ENCODE assay signal across 34 mouse cellular contexts in the genomic region with DNA sequence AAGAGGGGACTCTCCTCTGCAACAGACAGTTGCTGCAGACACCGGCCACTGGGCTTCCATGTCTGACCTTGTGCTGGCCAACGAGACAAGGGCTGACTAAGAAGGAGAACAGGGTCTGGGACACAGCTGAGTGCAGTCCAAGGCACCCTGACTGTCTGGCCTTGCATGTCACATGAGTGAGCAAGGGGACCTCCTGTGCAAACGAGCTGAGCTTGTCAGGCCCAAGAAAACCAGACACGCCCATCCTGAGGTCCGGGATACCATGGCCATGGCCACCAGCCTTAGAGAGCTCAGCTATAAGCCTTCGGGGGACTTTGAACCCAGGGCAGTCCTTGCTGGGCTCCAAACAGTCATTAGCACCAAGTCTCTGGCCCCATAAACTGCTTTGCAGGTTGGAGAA. TPM values are rescaled to one million over a fixed set of nuclear protein-coding genes. Genes with fewer than 3 reads are reported as not detected.
DNase-seq lines count a peak whose midpoint lies in the region; ATAC-seq and TF ChIP-seq lines count a peak whose summit lies in the region.
"Had no signal": no experiment of that assay in that cellular context is flagged by ENCODE, and none has a peak within 500 bp of the region (broad histone marks: within the 10 kb centered on the region; RNA-seq: fewer than 3 reads in every experiment).

No protein-coding gene starts in this region.

- H3K9ac ChIP-seq in intestine, embryonic 15.5 days, result no peak overlapping the region
- no peak overlapping the region for H3K9ac ChIP-seq in forebrain, embryonic 16.5 days (replicated peaks; ENCODE audit: low read depth, low read length)
- no peak overlapping the region for H3K9ac ChIP-seq in hindbrain, embryonic 14.5 days
- H3K9ac ChIP-seq: embryonic facial prominence, embryonic 12.5 days; forebrain, postnatal 0 days; heart, embryonic 12.5 days; hindbrain, embryonic 15.5 days; liver, embryonic 14.5 days had no signal

- H3K4me1 ChIP-seq in testis, adult 2 months (ENCODE audit: control insufficient read depth, insufficient read depth, low read length), result no peaks in the 10 kb centered on the region; the same call in 1 of the 2 replicates
- peaks cover 26% of the 10 kb centered on the region for H3K4me1 ChIP-seq in intestine, embryonic 15.5 days (replicated peaks)
- peaks cover 5% of the 10 kb centered on the region for H3K4me1 ChIP-seq in forebrain, embryonic 16.5 days (replicated peaks; ENCODE audit: control insufficient read depth, insufficient read depth, low read length)
- peaks cover 7% of the 10 kb centered on the region; the same call in 1 of the 2 replicates for H3K4me1 ChIP-seq in hindbrain, embryonic 14.5 days (replicated peaks; ENCODE audit: control insufficient read depth, insufficient read depth, low read length)

- no peaks in the 10 kb centered on the region for H3K27me3 ChIP-seq in testis, adult 2 months (ENCODE audit: control insufficient read depth, insufficient read depth, low read length)
- no peaks in the 10 kb centered on the region for H3K27me3 ChIP-seq in intestine, embryonic 15.5 days (replicated peaks)
- H3K27me3 ChIP-seq in forebrain, embryonic 16.5 days (replicated peaks; ENCODE audit: control insufficient read depth, insufficient read depth, low read length), result no peaks in the 10 kb centered on the region
- H3K27me3 ChIP-seq in hindbrain, embryonic 14.5 days (ENCODE audit: control insufficient read depth, insufficient read depth, low read length), result no peaks in the 10 kb centered on the region
- H3K27me3 ChIP-seq: embryonic facial prominence, embryonic 12.5 days; heart, embryonic 12.5 days; hindbrain, embryonic 15.5 days; Patski had no signal

- H3K27ac ChIP-seq in testis, adult 2 months (ENCODE audit: control insufficient read depth, insufficient read depth, low read depth, low read length), result no peak overlapping the region
- 0 out of 2 replicates have a peak overlapping the region, but pooled peaks have one; percentile 13 for H3K27ac ChIP-seq in intestine, embryonic 15.5 days
- H3K27ac ChIP-seq in forebrain, embryonic 16.5 days (ENCODE audit: low read length), result no peak overlapping the region
- H3K27ac ChIP-seq in hindbrain, embryonic 14.5 days, result no peak overlapping the region
- H3K27ac ChIP-seq: embryonic facial prominence, embryonic 12.5 days; forebrain, embryonic 10.5 days; hindbrain, embryonic 15.5 days; liver, embryonic 14.5 days; macrophage; midbrain, embryonic 10.5 days had no signal

- H3K9me3 ChIP-seq in intestine, embryonic 15.5 days, result no peaks in the 10 kb centered on the region
- H3K9me3 ChIP-seq in forebrain, embryonic 16.5 days (ENCODE audit: control insufficient read depth, low read length), result no peaks in the 10 kb centered on the region
- no peaks in the 10 kb centered on the region for H3K9me3 ChIP-seq in hindbrain, embryonic 14.5 days (ENCODE audit: control insufficient read depth, low read length)
- H3K9me3 ChIP-seq: embryonic facial prominence, embryonic 12.5 days; forebrain, embryonic 10.5 days; heart, embryonic 12.5 days; hindbrain, embryonic 15.5 days; midbrain, embryonic 10.5 days had no signal

- peak; percentile 67 for ATAC-seq in intestine, embryonic 15.5 days
- ATAC-seq in forebrain, embryonic 16.5 days, result no peak
- no peak for ATAC-seq in hindbrain, embryonic 14.5 days (ENCODE audit: low FRiP score)
- ATAC-seq: forebrain, postnatal 0 days; inflammation-experienced regulatory T-cells, adult 6 months; midbrain, embryonic 16.5 days; Patski had no signal

- peak; percentile 13; the same call in 1 of the 2 replicates for TF ChIP-seq CTCF in testis, adult 2 months (IDR thresholded peaks at IDR 0.05; ENCODE audit: control insufficient read depth, insufficient read depth, insufficient replicate concordance, low read depth, low read length)

- H3K4me2 ChIP-seq in intestine, embryonic 15.5 days (replicated peaks), result no peak overlapping the region
- H3K4me2 ChIP-seq in forebrain, embryonic 16.5 days (ENCODE audit: low read length), result no peak overlapping the region
- no peak overlapping the region for H3K4me2 ChIP-seq in hindbrain, embryonic 14.5 days (replicated peaks)
- H3K4me2 ChIP-seq: embryonic facial prominence, embryonic 12.5 days; heart, embryonic 12.5 days; hindbrain, embryonic 15.5 days had no signal

- H3K4me3 ChIP-seq in testis, adult 2 months (ENCODE audit: control insufficient read depth, low read depth, low read length), result no peak overlapping the region
- no peak overlapping the region for H3K4me3 ChIP-seq in intestine, embryonic 15.5 days (replicated peaks)
- H3K4me3 ChIP-seq in forebrain, embryonic 16.5 days (replicated peaks; ENCODE audit: low read length), result no peak overlapping the region
- no peak overlapping the region for H3K4me3 ChIP-seq in hindbrain, embryonic 14.5 days (replicated peaks; ENCODE audit: low read length)
- H3K4me3 ChIP-seq: embryonic facial prominence, embryonic 12.5 days; forebrain, embryonic 10.5 days; heart, embryonic 12.5 days; hindbrain, embryonic 15.5 days; midbrain, embryonic 10.5 days had no signal

- 72% methylated on average over 6 of the region's 6 CpGs for WGBS in intestine, embryonic 15.5 days
- 91% methylated on average over 6 of the region's 6 CpGs for WGBS in forebrain, embryonic 16.5 days
- WGBS in hindbrain, embryonic 14.5 days, result 94% methylated on average over 6 of the region's 6 CpGs

- H3K36me3 ChIP-seq in testis, adult 2 months (ENCODE audit: control insufficient read depth, insufficient read depth, low read length), result peaks cover 3% of the 10 kb centered on the region
- peaks cover 33% of the 10 kb centered on the region for H3K36me3 ChIP-seq in intestine, embryonic 15.5 days
- peaks cover 12% of the 10 kb centered on the region for H3K36me3 ChIP-seq in forebrain, embryonic 16.5 days (ENCODE audit: control insufficient read depth, insufficient read depth)
- peaks cover 66% of the 10 kb centered on the region for H3K36me3 ChIP-seq in hindbrain, embryonic 14.5 days (replicated peaks; ENCODE audit: control insufficient read depth, insufficient read depth)

- DNase-seq in adrenal gland, adult 2 months, result peak; percentile 82
- DNase-seq in adrenal gland, adult 18-20 months (ENCODE audit: low spot score in 2 of 2), result no peak
- DNase-seq in testis, postnatal 14 days (ENCODE audit: low spot score), result no peak
- no peak for DNase-seq in hindbrain, embryonic 14.5 days (ENCODE audit: low spot score)
- DNase-seq: cerebellum, adult 11 months; cerebellum, adult 9-10 months; cerebellum, postnatal 36 days; forebrain, postnatal 0 days; gastrocnemius, postnatal 10 days; kidney, adult 8-10 months; kidney, postnatal 10 days; layer of hippocampus, postnatal 36 days; left cerebral cortex, postnatal 4 days; liver; lung, adult 2 months; lung, postnatal 10 days; spleen, adult 18-20 months; thymus, adult 2 months; thymus, postnatal 36 days had no signal

- no peak for TF ChIP-seq POLR2A in testis, adult 2 months (IDR thresholded peaks at IDR 0.05; ENCODE audit: control insufficient read depth, low read depth, low read length)

RNA-seq across cellular contexts. Expression of a gene that starts 7.0 kb away (rescaled TPM):
- 10 to 100 TPM; 41.2 to 51.4 TPM for total RNA-seq in adrenal gland, adult 2 months (2021)
- 27.8 and 36.4 TPM in 2 replicates for polyA plus RNA-seq in adrenal gland, adult 2 months (2012; rRNA removed)
- total RNA-seq in adrenal gland, adult 18-20 months (2021), result 10 to 100 TPM; 21.1 to 42.8 TPM
- polyA plus RNA-seq in testis, adult 2 months (2012; rRNA removed), result 25.3 and 28.1 TPM in 2 replicates
- polyA plus RNA-seq in intestine, embryonic 15.5 days (2015; fragmentation: Nextera tagmentation; extraction: Ambion mirVana), result 26.9 and 28.0 TPM in 2 replicates
- 20.9 and 21.5 TPM in 2 replicates for polyA plus RNA-seq in forebrain, embryonic 16.5 days (2015; fragmentation: Nextera tagmentation; extraction: Ambion mirVana)
- polyA plus RNA-seq in hindbrain, embryonic 14.5 days (2014; fragmentation: Nextera tagmentation; extraction: Ambion mirVana), result 11.3 and 13.1 TPM in 2 replicates

RNA-seq across cellular contexts. Expression of a gene that starts 9.5 kb away (rescaled TPM):
- total RNA-seq in adrenal gland, adult 2 months (2021), result 10 to 100 TPM; 15.5 to 36.2 TPM
- polyA plus RNA-seq in adrenal gland, adult 2 months (2012; rRNA removed), result 42.4 and 44.6 TPM in 2 replicates
- total RNA-seq in adrenal gland, adult 18-20 months (2021), result 10 to 100 TPM in 1 of 2 experiments, 1 to 10 TPM in 1; 4.9 to 19.0 TPM
- 20.1 and 26.1 TPM in 2 replicates for polyA plus RNA-seq in testis, adult 2 months (2012; rRNA removed)
- polyA plus RNA-seq in intestine, embryonic 15.5 days (2015; fragmentation: Nextera tagmentation; extraction: Ambion mirVana), result 3.5 and 4.2 TPM in 2 replicates
- polyA plus RNA-seq in forebrain, embryonic 16.5 days (2015; fragmentation: Nextera tagmentation; extraction: Ambion mirVana), result 1.5 and 2.0 TPM in 2 replicates
- polyA plus RNA-seq in hindbrain, embryonic 14.5 days (2014; fragmentation: Nextera tagmentation; extraction: Ambion mirVana), result 1.5 and 2.5 TPM in 2 replicates

RNA-seq across cellular contexts. Expression of a gene that starts 25.9 kb away (rescaled TPM):
- 1 to 10 TPM; 1.0 to 1.1 TPM for total RNA-seq in adrenal gland, adult 2 months (2021)
- polyA plus RNA-seq in adrenal gland, adult 2 months (2012; rRNA removed), result 0.48 and 0.53 TPM in 2 replicates
- total RNA-seq in adrenal gland, adult 18-20 months (2021), result 1 to 10 TPM in 1 of 2 experiments, under 1 TPM in 1; 0.90 to 1.1 TPM
- 0.84 and 0.94 TPM in 2 replicates for polyA plus RNA-seq in testis, adult 2 months (2012; rRNA removed)
- 1.9 and 2.7 TPM in 2 replicates for polyA plus RNA-seq in intestine, embryonic 15.5 days (2015; fragmentation: Nextera tagmentation; extraction: Ambion mirVana)
- polyA plus RNA-seq in forebrain, embryonic 16.5 days (2015; fragmentation: Nextera tagmentation; extraction: Ambion mirVana), result 11.0 and 13.7 TPM in 2 replicates
- polyA plus RNA-seq in hindbrain, embryonic 14.5 days (2014; fragmentation: Nextera tagmentation; extraction: Ambion mirVana), result 6.1 and 9.4 TPM in 2 replicates

RNA-seq across cellular contexts. Expression of a gene that starts 44.7 kb away (rescaled TPM):
- 100 to 1,000 TPM in 1 of 2 experiments, 10 to 100 TPM in 1; 90.6 to 125 TPM for total RNA-seq in adrenal gland, adult 2 months (2021)
- 51.7 and 56.3 TPM in 2 replicates for polyA plus RNA-seq in adrenal gland, adult 2 months (2012; rRNA removed)
- total RNA-seq in adrenal gland, adult 18-20 months (2021), result 100 to 1,000 TPM; 111 to 129 TPM
- polyA plus RNA-seq in testis, adult 2 months (2012; rRNA removed), result 63.6 and 69.2 TPM in 2 replicates
- 109 and 118 TPM in 2 replicates for polyA plus RNA-seq in intestine, embryonic 15.5 days (2015; fragmentation: Nextera tagmentation; extraction: Ambion mirVana)
- polyA plus RNA-seq in forebrain, embryonic 16.5 days (2015; fragmentation: Nextera tagmentation; extraction: Ambion mirVana), result 124 and 126 TPM in 2 replicates
- 88.2 and 94.7 TPM in 2 replicates for polyA plus RNA-seq in hindbrain, embryonic 14.5 days (2014; fragmentation: Nextera tagmentation; extraction: Ambion mirVana)

RNA-seq across cellular contexts. Expression of a gene that starts 56.5 kb away (rescaled TPM):
- total RNA-seq in adrenal gland, adult 2 months (2021), result 1 to 10 TPM; 5.5 to 8.0 TPM
- 5.6 and 5.9 TPM in 2 replicates for polyA plus RNA-seq in adrenal gland, adult 2 months (2012; rRNA removed)
- total RNA-seq in adrenal gland, adult 18-20 months (2021), result 1 to 10 TPM; 5.2 to 8.0 TPM
- 0.89 and 0.90 TPM in 2 replicates for polyA plus RNA-seq in testis, adult 2 months (2012; rRNA removed)
- 11.9 and 12.4 TPM in 2 replicates for polyA plus RNA-seq in intestine, embryonic 15.5 days (2015; fragmentation: Nextera tagmentation; extraction: Ambion mirVana)
- polyA plus RNA-seq in forebrain, embryonic 16.5 days (2015; fragmentation: Nextera tagmentation; extraction: Ambion mirVana), result 11.1 and 12.4 TPM in 2 replicates
- polyA plus RNA-seq in hindbrain, embryonic 14.5 days (2014; fragmentation: Nextera tagmentation; extraction: Ambion mirVana), result 16.9 and 18.5 TPM in 2 replicates
- total RNA-seq: granulocyte monocyte progenitor cell, adult 5-6 weeks; hematopoietic stem cell, adult 5-6 weeks had no signal
